Mouse (Mus musculus) heart, postnatal 4 days (tissue): ENCODE data around the gene Cox6a1. TPM values are rescaled to one million over a fixed set of nuclear protein-coding genes. Genes with fewer than 3 reads are reported as not detected.
"Not testable (repeated sequence)": the region's sequence is repeated elsewhere in the genome, so short reads cannot be mapped to it uniquely, and the experiment has no call there.

Source experiments
- DNase-seq: peaks from one replicate; pipeline ENCODE4 v3.0.0; 2021
- total RNA-seq, 2 experiments: library from RNA; stranded (reverse); gene quantifications; 2 replicates each; pipeline ENCODE4 v1.2.3; 2021

The Cox6a1 gene
- total RNA-seq, 2 experiments from 2014 or later, result 619 to 662 TPM

GRCm38 (mm10) chr5:115347564-115347963, 1.2 kb downstream of the Cox6a1 start:
- peak; percentile 89 for DNase-seq

GRCm38 (mm10) chr5:115341314-115342165, 7.2 kb downstream of the Cox6a1 start:
- DNase-seq, result no peak

- DNase-seq, result peak; percentile 92
Observed at GRCm38 (mm10) chr5:115340577-115341313, 8.0 kb downstream of the Cox6a1 start, which contains the start of the genes Gatc and Triap1. Gene Gatc (minus strand): TSS chr5:115341178. Gene Triap1 (plus strand): TSS chr5:115341225.

GRCm38 (mm10) chr5:115340007-115340406, 8.8 kb downstream of the Cox6a1 start:
- DNase-seq, result no peak

- DNase-seq, result no peak
Observed at GRCm38 (mm10) chr5:115333626-115334025, 15.2 kb downstream of the Cox6a1 start.

GRCm38 (mm10) chr5:115330955-115331354, 17.8 kb downstream of the Cox6a1 start:
- DNase-seq, result peak; percentile 38

- DNase-seq, result peak; percentile 41
Observed at GRCm38 (mm10) chr5:115327610-115328548, 20.9 kb downstream of the Cox6a1 start.

GRCm38 (mm10) chr5:115326875-115327609, 21.7 kb downstream of the Cox6a1 start, which contains the start of gene Srsf9:
Gene Srsf9 (plus strand): TSS chr5:115327177.
- DNase-seq, result peak; percentile 98

- no peak for DNase-seq
Observed at GRCm38 (mm10) chr5:115326256-115326831, 22.4 kb downstream of the Cox6a1 start.

GRCm38 (mm10) chr5:115319004-115319940, 29.5 kb downstream of the Cox6a1 start:
- DNase-seq, result peak; percentile 79

GRCm38 (mm10) chr5:115317645-115318328, 31.0 kb downstream of the Cox6a1 start:
- no peak for DNase-seq

- no peak for DNase-seq
Observed at GRCm38 (mm10) chr5:115316968-115317644, 31.7 kb downstream of the Cox6a1 start.

GRCm38 (mm10) chr5:115313668-115313943, 35.2 kb downstream of the Cox6a1 start:
- DNase-seq, result no peak

GRCm38 (mm10) chr5:115312816-115313667, 35.7 kb downstream of the Cox6a1 start:
- no peak for DNase-seq

GRCm38 (mm10) chr5:115312354-115312753, 36.4 kb downstream of the Cox6a1 start:
- no peak for DNase-seq

- DNase-seq, result not testable (repeated sequence)
Observed at GRCm38 (mm10) chr5:115302190-115302589, 46.6 kb downstream of the Cox6a1 start.

- no peak for DNase-seq
Observed at GRCm38 (mm10) chr5:115301615-115302014, 47.2 kb downstream of the Cox6a1 start.
